In the genomic region with DNA sequence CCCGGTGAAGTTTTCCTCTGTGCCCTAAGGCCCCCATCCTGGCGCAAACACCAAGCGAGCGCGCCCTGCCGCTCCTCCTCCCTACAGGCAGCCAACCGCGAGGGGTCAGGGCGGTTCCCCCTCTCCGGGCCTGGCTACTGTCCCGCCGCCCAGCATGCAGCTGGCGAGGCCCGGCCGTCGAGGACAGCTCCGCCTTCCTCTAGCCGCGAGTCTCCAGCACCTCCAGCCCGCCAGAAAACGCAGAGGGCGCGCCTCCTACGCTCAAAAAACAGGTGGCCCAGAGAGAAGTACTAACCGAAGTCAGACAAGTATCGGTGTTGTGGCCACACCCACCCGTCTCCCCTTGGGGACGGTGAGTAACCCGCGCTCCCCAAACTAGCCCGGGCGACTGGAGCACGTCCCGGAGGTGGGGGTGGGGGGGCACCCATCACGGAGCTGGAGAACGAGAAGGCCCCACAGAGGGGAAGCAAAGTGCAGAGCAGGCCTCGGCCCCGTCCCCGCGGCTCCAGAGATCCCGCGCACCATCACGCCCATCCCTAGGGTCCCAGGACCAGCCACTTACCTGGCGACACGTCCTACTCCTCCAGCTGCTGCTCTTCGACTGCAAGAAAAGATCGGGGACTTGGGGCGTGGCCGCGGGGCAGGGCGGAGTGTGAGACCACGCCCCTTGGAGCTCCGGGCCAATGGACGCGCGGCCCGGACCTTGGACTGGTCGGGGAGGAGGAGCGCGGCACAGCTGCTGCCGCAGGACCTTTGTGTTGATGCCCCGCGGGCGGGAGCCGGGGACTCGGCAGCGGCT, we compare ENCODE assay signal across 8 mouse cellular contexts. TPM values are rescaled to one million over a fixed set of nuclear protein-coding genes. Genes with fewer than 3 reads are reported as not detected.
DNase-seq lines count a peak whose midpoint lies in the region; ATAC-seq and TF ChIP-seq lines count a peak whose summit lies in the region.

A gene (minus strand): TSS at position 605 of the 799 bp plus-strand sequence.

- DNase-seq in brain, embryonic 14.5 days (ENCODE audit: low read depth), result peak; percentile 98
- DNase-seq in kidney, postnatal 10 days, result peak; percentile 97
- DNase-seq in natural killer cell, adult 2 months (ENCODE audit: low spot score in 2 of 2), result peak; percentile 90 to 94

- peaks cover 47% of the 10 kb centered on the region for H3K79me2 ChIP-seq in C2C12 (ENCODE audit: control insufficient read depth, insufficient read depth)

- H3K9me3 ChIP-seq in erythroblast, embryonic 14.5 days (ENCODE audit: control insufficient read depth, low read length), result no peaks in the 10 kb centered on the region
- H3K9me3 ChIP-seq in heart, embryonic 12.5 days (replicated peaks), result no peaks in the 10 kb centered on the region
- H3K9me3 ChIP-seq in liver, embryonic 12.5 days (replicated peaks), result no peaks in the 10 kb centered on the region
- H3K9me3 ChIP-seq in stomach, embryonic 15.5 days, result no peaks in the 10 kb centered on the region

- peak; percentile 75 for TF ChIP-seq POLR2A in brain, embryonic 14.5 days (IDR thresholded peaks at IDR 0.05; ENCODE audit: borderline replicate concordance, extremely low read depth, insufficient read depth, insufficient read length, poor library complexity, severe bottlenecking)

- peak within 1 kb of the TSS; percentile 56 for H3K4me3 ChIP-seq in C2C12 (ENCODE audit: insufficient read depth, poor library complexity, severe bottlenecking)
- peak within 1 kb of the TSS; percentile 78 for H3K4me3 ChIP-seq in erythroblast, embryonic 14.5 days (replicated peaks)
- H3K4me3 ChIP-seq in heart, embryonic 12.5 days, result peak within 1 kb of the TSS; percentile 78
- H3K4me3 ChIP-seq in liver, embryonic 12.5 days, result peak within 1 kb of the TSS; percentile 83
- peak within 1 kb of the TSS; percentile 78 for H3K4me3 ChIP-seq in stomach, embryonic 15.5 days (replicated peaks)

- under 1% methylated on average over 67 of the region's 67 CpGs for WGBS in heart, embryonic 12.5 days
- WGBS in liver, embryonic 12.5 days (ENCODE audit: insufficient replicate concordance), result under 1% methylated on average over 67 of the region's 67 CpGs
- WGBS in stomach, embryonic 15.5 days, result under 1% methylated on average over 67 of the region's 67 CpGs

- peak within 1 kb of the TSS; percentile 82 for H3K9ac ChIP-seq in heart, embryonic 12.5 days
- peak within 1 kb of the TSS; percentile 86 for H3K9ac ChIP-seq in liver, embryonic 12.5 days
- H3K9ac ChIP-seq in stomach, embryonic 15.5 days, result peak within 1 kb of the TSS; percentile 68; the same call in 1 of the 2 replicates

- TF ChIP-seq CTCF in C2C12 (IDR thresholded peaks at IDR 0.05; ENCODE audit: control insufficient read depth, insufficient read depth, insufficient read length), result no peak
- no peak for TF ChIP-seq CTCF in brain, embryonic 14.5 days (IDR thresholded peaks at IDR 0.05; ENCODE audit: borderline replicate concordance, extremely low read depth, insufficient read depth, insufficient read length)

- peaks cover 11% of the 10 kb centered on the region for H3K36me3 ChIP-seq in C2C12 (ENCODE audit: control insufficient read depth, insufficient read depth)
- H3K36me3 ChIP-seq in erythroblast, embryonic 14.5 days (ENCODE audit: control insufficient read depth), result peaks cover 49% of the 10 kb centered on the region
- no peaks in the 10 kb centered on the region for H3K36me3 ChIP-seq in heart, embryonic 12.5 days
- H3K36me3 ChIP-seq in liver, embryonic 12.5 days, result peaks cover 16% of the 10 kb centered on the region
- no peaks in the 10 kb centered on the region for H3K36me3 ChIP-seq in stomach, embryonic 15.5 days

- H3K79me3 ChIP-seq in C2C12 (ENCODE audit: low read depth), result peaks cover 39% of the 10 kb centered on the region

- ATAC-seq in heart, embryonic 12.5 days (ENCODE audit: insufficient number of reproducible peaks, low FRiP score), result peak; percentile 93
- ATAC-seq in liver, embryonic 12.5 days, result peak; percentile 82
- peak; percentile 90 for ATAC-seq in stomach, embryonic 15.5 days (ENCODE audit: insufficient read depth, low FRiP score, low read depth)

- peaks cover 94% of the 10 kb centered on the region for H3K4me1 ChIP-seq in erythroblast, embryonic 14.5 days (ENCODE audit: control insufficient read depth)
- peaks cover 48% of the 10 kb centered on the region for H3K4me1 ChIP-seq in heart, embryonic 12.5 days (replicated peaks)
- peaks cover 91% of the 10 kb centered on the region for H3K4me1 ChIP-seq in liver, embryonic 12.5 days
- peaks cover 41% of the 10 kb centered on the region for H3K4me1 ChIP-seq in stomach, embryonic 15.5 days

- peak within 1 kb of the TSS; percentile 77 for H3K27ac ChIP-seq in heart, embryonic 12.5 days (ENCODE audit: poor library complexity, severe bottlenecking)
- H3K27ac ChIP-seq in liver, embryonic 12.5 days, result peak within 1 kb of the TSS; percentile 93
- peak within 1 kb of the TSS; percentile 92 for H3K27ac ChIP-seq in stomach, embryonic 15.5 days

- no peaks in the 10 kb centered on the region for H3K27me3 ChIP-seq in C2C12 (ENCODE audit: control insufficient read depth, insufficient read depth, insufficient read length)
- H3K27me3 ChIP-seq in erythroblast, embryonic 14.5 days (ENCODE audit: control insufficient read depth), result 0 out of 2 replicates have a peak, but pooled peaks cover 2% of the 10 kb centered on the region
- H3K27me3 ChIP-seq in heart, embryonic 12.5 days (replicated peaks), result no peaks in the 10 kb centered on the region
- H3K27me3 ChIP-seq in liver, embryonic 12.5 days (replicated peaks), result peaks cover 6% of the 10 kb centered on the region; the same call in 1 of the 2 replicates
- no peaks in the 10 kb centered on the region for H3K27me3 ChIP-seq in stomach, embryonic 15.5 days (replicated peaks)

- H3ac ChIP-seq in C2C12 (ENCODE audit: control insufficient read depth, insufficient read length, low read depth), result peak within 1 kb of the TSS; percentile 62

- peak within 1 kb of the TSS; percentile 89 for H3K4me2 ChIP-seq in heart, embryonic 12.5 days
- H3K4me2 ChIP-seq in liver, embryonic 12.5 days, result peak within 1 kb of the TSS; percentile 97
- peak within 1 kb of the TSS; percentile 81 for H3K4me2 ChIP-seq in stomach, embryonic 15.5 days

TF ChIP-seq in C2C12, 6 proteins besides CTCF, POLR2A, EP300 and RAD21:
- TF ChIP-seq USF1 (IDR thresholded peaks at IDR 0.05; ENCODE audit: low read depth), result no peak
- no peak for TF ChIP-seq CEBPB (IDR thresholded peaks at IDR 0.05; ENCODE audit: low read depth)
- peak; percentile 66 for TF ChIP-seq MAX (IDR thresholded peaks at IDR 0.05)
- peak; percentile 48 for TF ChIP-seq MYOD1 (IDR thresholded peaks at IDR 0.05; ENCODE audit: control insufficient read depth, insufficient read length, low read depth)
- no peak for TF ChIP-seq MYOG (IDR thresholded peaks at IDR 0.05; ENCODE audit: control insufficient read depth, extremely low read depth, insufficient read length)
- no peak for TF ChIP-seq FOSL1 (IDR thresholded peaks at IDR 0.05; ENCODE audit: insufficient read depth, low read length, poor library complexity, severe bottlenecking)

RNA-seq across cellular contexts. Expression of the gene that starts here (rescaled TPM):
- polyA plus RNA-seq in C2C12 (2012; fragmentation: generic; extraction: Trizol), result 94.2 TPM
- polyA plus RNA-seq in brain, embryonic 14.5 days (2012; rRNA removed), result 138 and 149 TPM in 2 replicates
- polyA plus RNA-seq in erythroblast, embryonic 14.5 days (2012), result 30.7 and 31.2 TPM in 2 replicates
- 95.8 and 102 TPM in 2 replicates for polyA plus RNA-seq in heart, embryonic 12.5 days (2016; fragmentation: Nextera tagmentation; extraction: Ambion mirVana)
- 55.7 and 56.5 TPM in 2 replicates for polyA plus RNA-seq in liver, embryonic 12.5 days (2016; fragmentation: Nextera tagmentation; extraction: Ambion mirVana)
- 82.3 and 92.6 TPM in 2 replicates for polyA plus RNA-seq in stomach, embryonic 15.5 days (2015; fragmentation: Nextera tagmentation; extraction: Ambion mirVana)

Comparison
In these comparisons a context has a peak if more than half of its experiments do, and no peak if none do; other contexts are left out.
1. Peak in every context shown above with its lines: DNase-seq, ATAC-seq, H3K4me3 ChIP-seq and H3K27ac ChIP-seq.